Mouse (Mus musculus) 416B (cell line): Measurements from ENCODE around the gene Gm13420.
"Not testable (repeated sequence)": the region's sequence is repeated elsewhere in the genome, so short reads cannot be mapped to it uniquely, and the experiment has no call there.

Source experiments
- DNase-seq: peaks from one replicate; pipeline ENCODE4 v3.0.0; 2011; ENCODE audit warnings: low read depth

Gm13420 gene

DNA sequence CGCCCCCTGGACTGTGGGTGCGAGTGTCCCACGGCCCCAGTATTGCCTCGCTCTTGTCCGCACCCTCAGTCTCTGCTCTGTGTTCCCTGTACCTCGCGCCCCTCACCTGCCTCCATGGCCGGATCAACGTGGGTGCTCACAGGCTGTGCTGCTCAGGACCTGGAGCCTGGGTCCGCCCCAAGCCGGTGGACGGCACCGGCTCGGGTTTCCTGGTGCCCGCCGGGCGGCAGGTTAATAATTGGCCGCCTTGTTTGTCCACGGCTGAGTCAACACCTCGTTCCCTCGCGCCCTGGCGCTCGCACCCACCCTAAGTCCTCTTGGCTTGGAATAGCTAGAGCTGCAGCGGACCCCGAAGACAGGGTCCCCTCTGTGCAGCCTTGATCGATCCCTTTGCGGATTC is at the start of gene Gm13420:
TSS of gene Gm13420 (minus strand) at position 189 of the 400 bp plus-strand sequence.
- DNase-seq: no peak

DNA sequence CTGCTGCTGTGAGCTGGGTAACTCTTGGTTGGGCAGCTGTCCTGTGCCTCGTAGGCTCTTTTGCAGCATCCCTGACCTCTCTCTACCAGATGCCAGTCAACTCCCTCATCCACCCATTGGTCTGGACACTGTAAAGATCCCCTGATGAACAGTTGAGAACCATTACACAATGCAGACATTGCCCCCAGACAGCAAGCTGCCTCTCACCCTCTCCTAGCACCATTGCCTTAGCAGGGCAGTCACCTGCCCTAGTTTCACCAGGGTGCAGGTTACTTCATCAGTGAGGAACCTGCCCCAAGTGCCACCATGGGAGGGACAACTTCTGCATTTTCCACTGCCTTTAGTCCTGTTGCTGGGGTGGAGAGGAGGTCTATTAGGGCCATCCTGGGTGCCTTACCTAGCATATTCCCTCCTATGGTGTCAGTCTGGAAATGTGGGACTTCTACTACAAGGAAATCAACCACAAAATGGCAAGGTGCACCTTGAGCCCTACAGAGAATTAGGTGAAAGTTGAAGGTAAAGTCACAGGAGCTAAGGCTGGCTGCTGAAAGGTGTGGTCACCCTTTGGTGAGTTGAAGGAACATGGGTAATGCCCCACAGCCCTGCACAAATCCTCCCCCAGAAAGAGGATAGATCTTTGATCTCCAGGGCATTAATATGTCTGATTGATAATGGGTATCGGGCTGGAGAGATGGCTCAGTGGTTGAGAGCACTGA is 41.4 kb upstream of the Gm13420 start:
- DNase-seq: no peak

DNA sequence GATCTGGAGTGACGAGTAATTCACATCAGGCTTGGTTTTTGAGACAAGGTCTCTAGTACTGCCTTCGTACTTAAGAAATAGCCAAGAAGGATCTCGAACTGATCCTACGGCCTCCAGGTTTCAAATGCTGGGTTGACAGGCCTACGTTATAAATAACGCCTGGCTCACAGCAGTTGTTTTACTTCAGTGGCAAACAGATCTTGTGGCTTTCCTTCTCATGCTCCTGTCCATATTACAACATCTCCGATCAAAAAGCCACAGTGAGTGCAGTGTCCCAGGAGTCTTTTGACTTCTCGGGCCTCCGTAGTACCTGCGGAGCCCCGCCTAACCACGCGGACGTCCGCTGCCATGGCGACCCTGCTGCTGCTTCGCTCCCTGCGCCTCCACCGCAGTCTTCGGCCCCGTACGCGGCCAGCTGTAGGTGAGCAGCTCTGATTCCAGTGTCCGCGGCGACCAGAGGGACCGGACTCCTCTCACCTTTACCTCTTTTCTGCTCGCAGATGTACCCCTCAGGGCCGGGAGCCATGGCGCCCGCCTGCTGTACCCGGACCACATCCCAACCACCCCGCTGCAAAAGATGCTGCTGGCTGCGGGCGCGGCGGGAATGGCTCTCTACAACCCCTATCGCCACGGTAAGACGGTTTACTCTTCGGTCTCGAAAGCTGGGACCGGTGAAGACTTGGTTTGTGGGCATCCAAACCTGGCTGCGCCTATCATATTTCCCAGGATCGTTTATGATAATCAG is 36.6 kb upstream of the Gm13420 start, which contains the start of gene Trub2:
TSS of gene Trub2 (minus strand) at position 566 of the 745 bp plus-strand sequence.
- peak; percentile 95 for DNase-seq

DNA sequence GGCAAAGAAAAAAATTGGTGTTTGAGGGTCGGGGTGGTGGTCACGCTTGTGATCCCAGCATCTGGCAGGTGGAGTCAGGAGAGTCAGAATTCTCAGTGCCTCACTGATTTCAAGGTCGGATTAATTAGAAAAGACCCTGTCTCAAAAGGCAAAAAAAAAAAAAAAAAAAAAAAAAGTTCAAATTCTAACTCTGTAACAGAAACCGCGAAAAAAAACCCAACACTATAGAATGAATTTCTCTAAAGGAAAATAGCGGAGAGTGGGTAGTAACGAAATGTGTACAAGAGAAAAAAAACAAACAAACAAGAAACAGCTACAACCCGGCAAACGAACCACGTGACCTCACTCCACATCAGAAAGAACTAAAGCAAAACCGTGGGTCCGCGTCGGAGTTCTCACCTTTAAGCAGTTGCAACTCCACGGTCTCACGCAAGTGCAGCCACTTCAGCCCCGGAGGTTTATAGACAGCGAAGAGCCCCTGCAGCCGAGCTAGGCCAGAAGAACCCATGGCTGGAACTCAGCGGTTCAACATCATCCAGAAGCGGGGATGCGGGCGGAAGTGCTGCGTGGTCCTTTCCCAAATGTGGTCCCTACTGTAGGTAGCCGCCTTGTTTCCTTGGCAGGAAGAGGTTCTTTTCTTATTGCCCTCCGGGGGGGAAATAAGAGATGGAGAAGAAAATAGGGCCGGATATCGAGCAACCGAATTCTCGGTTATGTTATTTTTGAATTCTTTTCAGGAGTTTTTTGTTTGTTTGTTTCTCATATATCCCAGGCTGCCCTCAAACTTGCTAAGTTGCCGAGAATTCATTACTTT is 35.8 kb upstream of the Gm13420 start, which contains the start of gene Coq4:
TSS of gene Coq4 (plus strand) at position 390 of the 814 bp plus-strand sequence.
- peak; percentile 99 for DNase-seq

DNA sequence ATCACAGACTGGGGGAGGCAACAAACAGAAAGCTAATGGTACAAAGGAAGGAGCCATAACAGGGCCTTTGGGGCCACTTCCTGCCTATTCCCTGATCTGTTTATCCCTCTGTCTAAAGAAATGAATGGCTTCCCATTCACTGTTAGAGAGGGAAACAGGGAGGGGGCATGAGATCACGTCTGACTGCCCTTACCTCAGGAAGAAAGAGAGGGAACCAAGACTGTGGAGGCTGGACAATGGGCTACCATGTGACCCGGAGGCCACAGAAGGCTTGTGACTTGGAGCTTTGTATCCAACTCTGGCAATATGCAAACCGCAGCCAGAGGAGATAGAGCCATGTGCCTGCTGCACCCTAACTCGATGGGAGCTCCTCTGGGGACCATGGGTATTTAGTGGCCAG is 32.8 kb upstream of the Gm13420 start:
- no peak for DNase-seq

DNA sequence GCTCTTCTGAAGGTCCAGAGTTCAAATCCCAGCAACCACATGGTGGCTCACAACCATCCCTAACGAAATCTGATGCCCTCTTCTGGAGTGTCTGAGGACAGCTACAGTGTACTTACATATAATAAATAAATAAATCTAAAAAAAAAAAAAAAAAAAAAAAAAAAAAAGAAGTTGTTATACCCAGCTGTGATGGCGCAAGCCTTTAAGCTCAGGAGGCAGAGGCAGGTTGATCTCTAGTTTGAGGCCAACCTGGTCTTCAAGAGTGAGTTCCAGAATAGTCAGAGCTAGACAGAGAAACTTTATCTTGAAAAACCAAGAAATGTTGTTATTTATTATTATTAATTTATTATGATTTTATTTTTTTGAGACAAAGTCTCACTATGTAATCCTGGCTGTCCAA is 29.8 kb upstream of the Gm13420 start:
- DNase-seq: not testable (repeated sequence)

DNA sequence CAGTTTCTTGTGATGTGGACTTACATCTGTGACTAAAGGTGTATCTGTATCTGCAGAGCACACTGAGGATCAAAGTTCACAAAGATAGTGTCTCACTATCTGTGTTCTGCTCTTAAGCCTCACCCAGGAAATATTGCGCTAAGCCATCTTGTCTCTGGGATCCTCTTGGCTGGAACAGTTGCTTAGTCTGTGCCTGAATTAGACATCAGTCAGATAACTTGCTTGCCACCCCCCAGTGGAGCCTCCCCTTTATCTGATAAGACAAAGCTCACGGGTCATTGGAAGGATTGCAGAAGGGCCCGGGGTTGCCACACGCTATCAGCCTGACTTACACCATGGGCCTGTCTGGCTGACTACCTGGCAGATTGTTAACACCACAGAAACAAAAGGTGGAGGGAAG is 21.8 kb upstream of the Gm13420 start:
- DNase-seq: peak; percentile 74

DNA sequence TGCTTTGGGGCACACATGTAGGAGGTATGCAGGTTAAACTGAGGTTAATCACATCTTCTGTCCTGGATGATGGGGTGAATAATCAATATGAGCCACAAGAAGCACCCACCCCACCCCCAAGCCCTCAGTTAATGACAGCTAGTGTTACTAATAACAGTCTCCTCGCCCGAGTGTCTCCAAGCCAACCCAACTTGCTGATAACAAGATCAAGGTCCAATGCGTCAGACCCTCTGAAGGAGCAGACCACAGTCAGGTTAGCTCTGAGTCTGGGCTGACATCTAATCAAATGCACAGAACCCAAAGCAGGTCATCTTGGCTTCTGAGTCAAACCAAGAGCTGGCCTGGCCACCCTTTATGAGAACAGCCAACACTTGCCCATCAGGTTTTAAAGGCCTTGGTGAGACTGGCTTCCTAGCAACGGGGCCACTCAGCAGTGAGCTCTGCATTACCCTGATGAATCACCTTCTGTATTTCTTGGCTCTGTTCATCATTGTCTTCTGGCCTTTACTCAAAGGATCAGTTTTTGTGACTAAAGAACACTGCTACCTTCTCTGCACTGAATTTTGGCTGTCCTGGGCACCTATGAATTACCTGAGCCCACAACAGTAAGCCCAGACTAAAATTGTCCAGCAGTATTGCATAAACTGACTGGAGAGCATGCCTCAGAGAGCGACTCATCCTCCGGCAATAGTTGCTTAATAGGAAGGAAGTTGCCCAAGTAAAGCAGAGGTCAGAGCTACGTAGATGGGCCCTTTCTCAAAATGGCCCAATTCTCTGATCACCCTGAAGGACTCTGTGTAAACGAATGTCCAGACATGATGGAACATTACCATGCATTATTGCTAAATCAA is 20.4 kb upstream of the Gm13420 start:
- peak; percentile 91 for DNase-seq

DNA sequence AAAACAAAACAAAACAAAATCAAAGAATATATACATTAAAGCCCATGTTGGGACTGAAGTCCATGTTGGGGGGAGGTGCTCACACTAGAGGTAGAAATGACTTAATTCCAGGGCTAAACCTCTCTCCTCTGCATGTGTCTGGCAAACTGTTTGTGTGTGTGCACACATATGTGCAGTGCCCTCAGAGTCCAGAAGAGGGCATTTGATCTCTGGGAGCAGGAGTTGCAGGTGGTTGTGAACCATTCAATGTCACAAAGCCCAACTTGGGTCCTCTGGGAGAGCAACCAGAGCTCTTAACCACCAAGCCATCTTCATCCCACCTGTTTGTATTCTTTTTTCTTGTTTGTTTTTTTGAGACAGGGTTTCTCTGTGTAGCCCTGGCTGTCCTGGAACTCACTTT is 18.7 kb upstream of the Gm13420 start:
- peak; percentile 29 for DNase-seq

DNA sequence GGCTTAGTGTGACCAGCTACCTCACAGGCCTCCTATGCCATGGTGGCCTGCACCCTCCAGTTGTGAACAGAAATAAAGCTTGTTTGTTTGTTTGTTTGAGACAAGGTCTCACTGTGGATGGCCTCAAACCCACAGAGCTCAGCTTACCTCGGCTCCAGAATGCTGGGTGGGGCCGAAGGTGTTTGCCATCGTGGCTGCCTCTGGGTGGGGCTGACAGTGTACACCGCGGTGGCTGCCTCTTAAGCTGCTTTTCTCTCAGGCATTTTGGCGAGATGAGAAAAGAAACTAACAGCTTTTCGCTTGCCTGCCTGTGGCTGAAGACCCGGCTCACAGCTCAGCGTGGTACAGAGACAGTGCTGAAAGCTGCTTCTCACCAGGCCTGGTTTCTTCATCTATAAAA is 17.4 kb upstream of the Gm13420 start:
- no peak for DNase-seq

DNA sequence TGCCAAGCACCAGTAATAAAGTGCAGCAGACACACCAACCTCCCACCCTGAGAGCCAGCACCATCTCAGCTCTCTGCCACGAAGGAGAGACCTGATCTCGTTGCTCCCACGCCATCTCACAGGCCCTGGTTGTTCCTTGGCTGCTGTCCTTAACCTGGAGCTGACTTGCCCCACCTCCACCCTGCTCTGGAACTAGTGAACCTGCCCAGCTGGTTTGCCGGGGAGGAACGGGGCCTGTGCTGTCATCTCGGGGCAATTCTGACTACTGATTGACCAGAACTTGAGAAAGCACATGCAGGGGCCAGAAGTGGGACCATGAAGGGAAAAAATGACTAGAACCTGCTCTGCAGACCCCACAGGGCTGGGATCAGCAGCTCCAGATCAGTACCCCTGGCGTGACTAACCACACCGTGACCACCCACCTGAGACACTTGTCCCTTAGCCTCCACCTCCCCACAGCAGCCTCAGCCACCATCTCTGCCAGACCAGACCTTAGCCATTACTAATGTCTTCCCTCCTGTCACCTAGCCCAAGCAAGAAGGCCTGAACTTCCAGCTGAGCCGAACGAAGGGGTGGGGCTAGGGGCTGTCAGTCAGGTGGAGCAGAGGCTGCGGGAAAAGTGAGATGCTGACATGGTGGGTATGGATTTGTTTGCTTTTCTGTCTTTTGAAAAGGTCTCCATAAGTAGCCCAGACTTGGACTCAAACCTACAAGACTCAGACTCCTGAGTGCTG is 16.7 kb upstream of the Gm13420 start:
- DNase-seq: no peak

DNA sequence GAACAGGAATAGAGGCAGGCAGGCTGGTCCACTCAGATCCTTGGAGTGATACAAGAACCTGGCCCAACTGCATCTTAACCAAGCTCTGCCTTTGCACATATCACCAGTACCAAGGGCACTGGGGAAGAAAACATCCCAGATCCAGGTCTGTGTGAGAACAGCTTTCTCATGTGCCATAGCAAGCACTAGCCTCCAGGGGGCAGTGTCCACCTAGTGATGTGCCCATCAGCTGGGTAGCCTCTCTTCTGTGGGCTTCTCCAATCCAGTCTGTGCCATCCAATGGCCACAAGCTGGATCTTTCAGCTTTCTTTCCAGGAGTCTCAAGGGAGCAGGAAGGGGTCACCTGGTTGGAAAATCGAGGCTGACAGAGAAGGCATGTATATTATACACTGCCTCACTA is 13.3 kb upstream of the Gm13420 start:
- peak; percentile 76 for DNase-seq

DNA sequence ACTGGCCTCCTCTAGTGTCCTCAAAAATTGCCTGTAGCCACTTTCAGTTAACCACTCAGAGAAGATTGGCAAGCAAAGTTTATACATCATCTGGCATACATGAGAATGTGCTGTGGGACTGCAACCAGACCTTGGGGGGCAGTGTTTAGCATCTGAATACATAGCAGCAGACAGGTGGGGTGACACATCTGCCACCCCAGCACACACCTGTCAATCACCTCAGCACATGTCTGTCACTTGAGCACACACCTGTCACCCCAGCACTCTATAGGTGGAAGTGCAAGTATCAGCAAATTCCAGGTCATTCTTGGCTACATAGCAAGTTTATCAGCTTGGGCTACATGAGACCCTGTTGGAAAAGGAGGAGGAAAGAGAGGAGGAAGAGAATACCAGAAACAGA is 4.2 kb upstream of the Gm13420 start:
- DNase-seq: no peak

DNA sequence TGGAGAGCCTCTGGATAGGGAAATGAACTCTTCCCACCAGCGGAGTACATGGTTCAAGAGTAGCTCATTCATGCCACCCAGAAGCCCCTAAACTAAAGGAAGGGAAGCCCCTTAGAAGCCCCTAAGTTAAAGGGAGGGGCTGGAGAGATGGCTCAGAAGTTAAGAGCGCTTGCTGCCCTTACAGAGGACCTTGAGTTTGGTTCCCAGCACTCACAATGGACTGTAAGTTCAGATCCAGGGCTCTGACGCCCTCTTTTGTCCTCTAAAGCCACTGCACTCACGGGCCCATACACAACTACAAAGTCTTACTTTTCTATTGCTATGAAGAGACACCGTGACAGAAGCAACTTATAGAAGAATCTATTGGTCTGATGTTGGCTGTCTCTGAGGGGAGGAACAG is 912 bp upstream of the Gm13420 start:
- no peak for DNase-seq

DNA sequence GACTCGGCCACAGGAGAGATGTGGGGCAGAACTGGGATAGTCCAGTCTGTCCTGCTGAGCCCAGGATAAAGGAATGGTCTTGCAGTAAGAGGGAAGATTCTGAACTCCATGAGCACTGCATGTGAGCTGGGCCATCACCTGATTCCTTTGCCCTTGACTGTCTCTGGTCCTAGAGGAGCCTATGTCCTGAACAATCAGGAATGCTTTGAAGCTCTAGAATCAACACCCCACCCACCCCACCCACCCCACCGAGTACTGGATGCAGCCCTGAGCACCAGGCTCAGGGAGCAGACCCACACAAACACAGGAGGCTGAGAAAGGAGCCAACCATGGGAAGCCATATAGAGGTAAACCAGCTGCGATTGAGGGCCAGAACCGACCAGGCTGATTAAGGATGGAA is 3.0 kb downstream of the Gm13420 start:
- no peak for DNase-seq

DNA sequence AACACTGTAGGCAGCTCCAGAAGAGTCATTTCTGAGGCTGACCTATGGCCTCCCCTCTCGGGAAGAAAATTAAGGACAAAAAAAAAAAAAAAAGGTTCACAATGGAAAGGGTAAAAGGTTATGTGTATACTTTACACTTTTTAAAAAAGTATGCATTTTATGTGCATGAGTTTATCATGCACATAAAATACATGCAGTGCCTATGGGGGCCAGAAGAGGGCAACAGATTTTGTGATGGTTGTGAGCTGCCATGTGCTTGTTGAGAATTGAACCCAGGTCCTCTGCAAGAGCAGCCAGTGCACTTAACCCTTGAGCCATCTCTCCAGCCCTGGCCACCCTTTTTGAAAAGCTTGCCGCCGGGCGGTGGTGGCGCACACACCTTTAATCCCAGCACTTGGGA is 3.6 kb downstream of the Gm13420 start:
- peak; percentile 50 for DNase-seq

DNA sequence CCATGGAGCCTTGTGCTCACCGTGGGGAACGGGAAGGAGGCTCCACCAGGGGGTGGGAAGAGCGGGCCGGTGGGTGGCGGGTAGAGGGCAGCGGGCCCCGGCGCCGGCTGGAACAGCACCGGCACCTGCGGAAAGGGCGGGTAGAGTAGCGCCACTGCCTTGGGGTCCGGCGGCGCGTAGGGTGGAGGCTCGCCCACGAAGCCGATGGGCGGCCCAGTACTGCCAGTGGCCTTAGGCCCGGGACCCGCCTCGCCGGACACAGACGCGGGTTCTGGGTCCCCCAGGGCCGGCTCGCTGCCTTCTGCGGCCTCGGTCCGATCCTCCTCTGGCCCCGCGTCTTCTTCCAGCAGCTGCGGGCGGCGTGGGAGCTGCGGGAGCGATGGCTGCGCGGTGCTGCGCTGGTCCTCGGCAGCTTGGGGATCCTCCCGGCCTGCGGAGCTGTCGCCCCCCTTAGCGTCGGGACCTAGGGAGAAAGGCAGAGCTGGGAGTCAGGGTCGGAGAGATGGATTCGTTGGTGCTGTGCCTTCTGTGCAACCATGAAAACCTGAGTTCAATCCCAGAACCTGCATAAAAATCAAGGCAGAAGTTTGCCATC is 4.2 kb downstream of the Gm13420 start:
- DNase-seq: no peak

DNA sequence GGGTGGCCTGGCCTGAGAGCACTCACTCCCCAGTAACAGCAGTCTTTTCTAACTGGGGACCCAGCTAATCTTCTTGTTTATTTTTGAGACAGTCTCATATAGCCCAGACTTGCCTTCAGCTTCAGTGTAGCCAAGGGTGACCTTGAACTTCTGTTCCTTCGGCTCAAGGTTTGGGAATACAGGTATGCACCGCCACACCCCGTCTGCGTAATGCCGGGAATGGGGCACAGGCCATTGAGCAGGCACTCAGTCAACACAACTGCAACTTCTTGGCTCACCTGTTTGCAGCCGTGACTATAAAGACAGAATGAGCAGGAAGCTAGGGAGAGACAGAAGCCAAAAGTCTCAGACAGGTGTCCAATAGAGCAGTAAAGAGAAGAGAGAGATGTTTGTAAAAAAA is 7.2 kb downstream of the Gm13420 start:
- DNase-seq: no peak

DNA sequence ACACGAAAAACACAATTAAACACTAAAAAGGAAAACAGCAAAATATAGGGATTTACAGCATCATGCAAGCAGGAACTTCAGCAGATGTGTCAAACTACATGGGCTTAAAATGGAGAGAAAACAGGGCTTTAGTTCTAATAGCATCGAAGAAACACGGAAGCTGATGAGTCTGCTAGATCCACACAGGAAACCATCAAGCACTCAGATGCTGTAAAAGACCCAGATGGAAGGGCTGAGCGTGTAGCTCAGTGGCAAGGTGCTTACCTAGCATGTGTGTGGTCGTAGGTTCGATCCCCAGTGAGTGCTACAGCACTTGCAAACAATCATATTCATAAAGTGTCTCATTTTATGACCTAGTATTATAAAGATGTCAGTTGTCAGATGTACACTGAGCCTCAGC is 10.3 kb downstream of the Gm13420 start:
- DNase-seq: peak; percentile 18

DNA sequence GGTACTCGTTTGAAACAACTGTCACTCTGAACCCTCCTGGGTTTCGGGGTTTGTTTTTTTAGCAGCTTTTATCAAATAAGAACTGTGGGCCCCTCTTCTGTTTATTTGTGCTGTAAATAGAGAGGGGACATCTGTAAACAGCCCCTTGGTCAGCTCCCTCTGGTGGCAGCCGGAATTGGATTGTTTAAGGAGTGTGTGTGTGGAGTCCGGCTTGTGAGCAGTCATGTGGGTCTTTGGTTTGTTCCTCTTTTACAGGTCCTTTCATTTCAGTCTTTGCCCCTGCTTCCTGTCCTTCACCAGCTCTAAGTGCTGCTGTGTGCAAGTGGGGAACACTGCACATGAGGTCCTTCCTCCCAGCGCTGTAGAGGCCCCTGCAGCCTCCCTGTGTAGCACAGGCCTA is 12.1 kb downstream of the Gm13420 start:
- peak; percentile 50 for DNase-seq

DNA sequence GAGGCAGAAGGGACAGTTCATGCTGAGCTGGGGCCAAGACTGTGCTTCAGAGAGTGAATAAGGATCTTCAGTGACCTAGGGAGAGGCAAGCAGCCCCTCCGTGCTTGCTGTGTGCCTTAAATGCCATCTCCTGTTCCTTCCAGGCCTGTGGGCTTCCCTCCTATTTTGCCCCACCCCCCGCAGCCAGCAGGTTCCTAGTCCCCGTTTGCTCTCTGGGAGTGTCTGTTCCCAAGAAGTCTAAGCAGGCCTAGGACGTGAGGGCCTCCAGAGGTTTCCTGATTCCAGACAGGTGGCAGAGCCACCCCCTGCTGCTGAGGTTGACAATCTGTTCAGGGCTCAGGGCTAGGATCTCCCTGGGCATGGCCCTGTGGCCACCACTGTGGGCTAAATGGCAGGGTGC is 12.7 kb downstream of the Gm13420 start:
- no peak for DNase-seq
